Mouse (Mus musculus) cortical plate, adult 2 months (tissue): Measurements from ENCODE around the gene Kitl. TPM values are rescaled to one million over a fixed set of nuclear protein-coding genes. Genes with fewer than 3 reads are reported as not detected.

Experiments
- H3K27ac ChIP-seq: fragments of 200-500 bp; 2 replicates; pipeline ENCODE4 v1.5.1; 2012; ENCODE audit warnings: low read length, control low read depth, inconsistent platforms; ENCODE audit not compliant: insufficient read depth
- H3K4me1 ChIP-seq: fragments of 200-500 bp; 2 replicates; pipeline ENCODE4 v1.6.1; 2011; ENCODE audit warnings: low read length; ENCODE audit not compliant: control insufficient read depth, insufficient read depth
- H3K4me3 ChIP-seq: fragments of 200-500 bp; 2 replicates; pipeline ENCODE4 v1.5.1; 2011; ENCODE audit warnings: mild to moderate bottlenecking, low read length, control low read depth; ENCODE audit not compliant: insufficient read depth
- CTCF ChIP-seq: fragments of 200-500 bp; IDR thresholded peaks from 2 replicates; pipeline ENCODE4 v1.5.1; 2011; ENCODE audit warnings: mild to moderate bottlenecking, control low read depth, low read length; ENCODE audit not compliant: insufficient read depth; ENCODE audit errors: extremely low read depth
- POLR2A ChIP-seq: fragments of 200-500 bp; IDR thresholded peaks from 2 replicates; pipeline ENCODE4 v1.6.1; 2011; ENCODE audit warnings: mild to moderate bottlenecking, low read length, control low read depth; ENCODE audit not compliant: insufficient read depth; ENCODE audit errors: extremely low read depth
- polyA plus RNA-seq: library from polyadenylated mRNA; depleted of rRNA; stranded (reverse); fragments of >200 nt; gene quantifications from 2 replicates; pipeline ENCODE4 v1.2.3, GENCODE M21; 2012

Gene Kitl
- polyA plus RNA-seq, 1 experiment = 21.2 TPM

DNA sequence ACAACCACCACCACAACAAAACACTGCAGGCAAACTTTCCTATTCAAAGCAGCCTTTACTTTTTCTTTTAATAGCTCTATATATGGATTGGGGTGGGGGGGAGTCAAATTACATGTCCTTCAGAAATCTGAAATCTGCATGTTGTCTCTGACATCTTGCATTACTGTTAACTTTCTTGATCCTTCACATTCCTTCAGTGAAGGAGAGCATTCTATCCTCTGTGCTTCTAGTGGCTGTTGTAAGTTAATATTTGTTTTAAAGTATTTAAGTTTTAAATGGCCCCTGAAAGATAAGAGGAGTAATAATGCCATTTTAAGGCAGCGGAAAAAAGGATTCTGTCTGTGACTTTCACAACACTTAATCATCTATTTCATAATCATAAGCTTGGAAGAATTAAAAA, 57.2 kb downstream of the Kitl start:
- Histone ChIP-seq H3K4me1 (no peaks in the 10 kb centered on the region), H3K4me3 (no peak overlapping the region), H3K27ac (no peak overlapping the region)
- TF ChIP-seq CTCF (no peak), POLR2A (no peak)

- TF ChIP-seq POLR2A = no peak
- no peak for TF ChIP-seq CTCF
- H3K4me1 ChIP-seq = no peaks in the 10 kb centered on the region
- no peak overlapping the region for H3K27ac ChIP-seq
- H3K4me3 ChIP-seq = no peak overlapping the region
Measured at GRCm38 (mm10) chr10:100073092-100073491, 57.7 kb downstream of the Kitl start.

DNA sequence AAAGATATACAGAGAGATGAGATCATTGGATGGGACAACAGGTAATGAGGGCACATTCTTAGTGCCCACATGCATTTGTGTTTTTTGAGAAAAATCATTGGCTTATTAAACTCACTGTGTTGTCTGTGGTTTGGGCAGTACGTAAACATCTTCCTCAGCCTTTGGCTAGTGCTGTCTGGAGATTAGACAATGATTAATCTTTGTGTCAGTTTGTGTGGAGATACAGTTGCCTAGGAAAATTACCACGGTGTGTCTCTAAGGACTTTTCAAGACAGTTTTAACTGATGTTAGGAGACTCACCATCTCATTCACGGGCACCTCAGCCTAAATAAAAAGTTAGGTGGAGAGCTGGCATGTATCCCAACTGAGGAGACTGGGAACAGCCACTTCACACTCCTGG, 85.7 kb downstream of the Kitl start:
- TF ChIP-seq POLR2A (no peak), CTCF (no peak)
- Histone ChIP-seq H3K4me1 (no peaks in the 10 kb centered on the region; the same call in 1 of the 2 replicates), H3K27ac (no peak overlapping the region), H3K4me3 (no peak overlapping the region)

GRCm38 (mm10) chr10:100111209-100111608, 95.8 kb downstream of the Kitl start:
- Histone ChIP-seq H3K4me1 (no peaks in the 10 kb centered on the region), H3K4me3 (peak overlapping the region; percentile 13; the same call in 1 of the 2 replicates), H3K27ac (no peak overlapping the region)
- no peak for TF ChIP-seq CTCF

DNA sequence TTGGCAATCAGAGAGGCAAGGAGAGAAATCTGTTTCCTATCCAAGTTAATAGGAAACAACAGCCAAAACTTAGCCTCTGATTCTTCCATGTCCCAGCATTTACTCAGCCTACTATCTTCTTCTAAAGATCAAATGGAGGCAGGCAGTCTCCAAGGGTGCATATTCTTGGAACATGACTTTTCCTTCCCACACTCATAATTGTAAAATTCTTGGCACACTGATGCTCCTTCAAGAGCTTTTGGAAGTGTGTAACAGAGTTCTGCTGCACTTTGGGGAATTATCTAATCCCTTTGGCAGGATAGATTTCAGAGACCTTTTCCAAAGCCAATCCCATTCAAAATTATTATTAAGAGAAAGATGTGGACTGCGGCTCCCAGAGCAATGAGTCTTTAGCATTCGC, 100.1 kb downstream of the Kitl start:
- Histone ChIP-seq H3K4me1 (no peaks in the 10 kb centered on the region), H3K27ac (no peak overlapping the region), H3K4me3 (no peak overlapping the region)
- TF ChIP-seq POLR2A (no peak), CTCF (no peak)

GRCm38 (mm10) chr10:100124452-100124851, 109.0 kb downstream of the Kitl start:
- Histone ChIP-seq H3K27ac (no peak overlapping the region), H3K4me3 (no peak overlapping the region), H3K4me1 (no peaks in the 10 kb centered on the region)
- TF ChIP-seq POLR2A = no peak
- TF ChIP-seq CTCF = no peak

DNA sequence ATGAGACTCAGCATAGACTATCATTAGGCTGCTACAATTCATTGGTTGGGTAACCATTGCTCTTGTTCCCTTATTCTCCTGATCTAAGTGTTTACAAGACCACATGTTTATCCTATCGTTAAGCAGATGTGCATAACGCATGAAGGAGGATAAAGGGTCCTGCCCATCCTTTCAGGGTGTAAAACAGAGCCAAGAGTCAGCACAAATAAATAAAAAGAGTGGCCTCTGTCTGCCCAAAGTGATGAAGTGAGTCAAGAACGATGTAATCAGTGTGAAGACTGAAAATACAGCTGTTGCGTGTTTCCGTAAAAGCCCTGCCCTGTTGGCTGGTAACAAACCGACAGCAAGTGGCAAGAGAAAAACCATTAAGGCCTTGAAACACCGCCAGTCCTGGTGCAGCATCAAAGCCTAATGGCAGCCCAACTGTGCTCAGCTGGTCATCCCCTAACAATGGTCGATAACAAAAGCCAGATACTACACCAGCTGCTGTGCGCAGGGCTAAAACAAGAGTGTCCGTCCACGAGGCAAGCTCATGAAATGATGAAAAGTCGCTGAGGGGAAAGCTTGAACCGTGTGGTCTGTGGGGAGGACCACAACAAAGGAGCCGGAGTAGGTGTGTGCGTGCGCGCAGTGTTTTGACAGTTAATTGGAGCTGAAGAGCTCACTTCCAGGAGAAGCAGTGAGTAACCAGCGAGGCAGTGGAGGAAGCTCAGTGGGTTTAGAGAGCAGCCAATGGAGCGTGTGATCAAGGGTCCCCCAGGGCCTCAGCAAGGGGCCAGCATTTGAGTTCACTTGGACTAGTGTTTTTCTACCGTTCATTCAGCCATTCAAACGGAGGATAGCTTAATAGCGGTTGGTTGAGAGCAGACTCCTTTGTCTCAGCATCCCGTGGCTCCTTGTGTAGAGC, 112.7 kb downstream of the Kitl start:
- H3K4me3 ChIP-seq = no peak overlapping the region
- no peak for TF ChIP-seq POLR2A
- H3K4me1 ChIP-seq = no peaks in the 10 kb centered on the region
- H3K27ac ChIP-seq = no peak overlapping the region

DNA sequence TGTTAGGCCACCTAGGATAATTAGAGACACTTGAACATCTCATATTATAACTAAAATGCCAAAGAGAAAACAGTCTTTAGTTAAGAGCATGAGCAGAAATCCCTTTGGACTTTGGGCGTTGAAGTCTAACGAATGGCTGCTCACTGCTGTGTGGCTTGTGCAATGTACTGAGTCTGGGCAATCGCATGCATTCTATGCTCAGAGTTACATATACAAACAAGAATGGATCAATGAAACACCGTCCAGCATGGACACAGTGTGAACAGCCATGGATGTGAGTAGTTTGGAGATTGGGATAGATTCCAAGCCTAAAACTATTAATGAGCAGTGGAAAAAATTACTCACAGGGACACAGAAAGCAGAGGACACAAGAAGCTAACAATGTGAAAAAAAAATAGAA, 116.2 kb downstream of the Kitl start:
- no peak overlapping the region for H3K27ac ChIP-seq
- no peak for TF ChIP-seq CTCF
- no peak for TF ChIP-seq POLR2A

GRCm38 (mm10) chr10:100132304-100132703, 116.9 kb downstream of the Kitl start:
- no peaks in the 10 kb centered on the region for H3K4me1 ChIP-seq
- no peak for TF ChIP-seq POLR2A
- TF ChIP-seq CTCF = no peak
- H3K4me3 ChIP-seq = no peak overlapping the region
- no peak overlapping the region for H3K27ac ChIP-seq

More for the DNA sequence above, 116.2 kb downstream of the Kitl start:
- Histone ChIP-seq H3K4me3 (no peak overlapping the region), H3K4me1 (no peaks in the 10 kb centered on the region)

DNA sequence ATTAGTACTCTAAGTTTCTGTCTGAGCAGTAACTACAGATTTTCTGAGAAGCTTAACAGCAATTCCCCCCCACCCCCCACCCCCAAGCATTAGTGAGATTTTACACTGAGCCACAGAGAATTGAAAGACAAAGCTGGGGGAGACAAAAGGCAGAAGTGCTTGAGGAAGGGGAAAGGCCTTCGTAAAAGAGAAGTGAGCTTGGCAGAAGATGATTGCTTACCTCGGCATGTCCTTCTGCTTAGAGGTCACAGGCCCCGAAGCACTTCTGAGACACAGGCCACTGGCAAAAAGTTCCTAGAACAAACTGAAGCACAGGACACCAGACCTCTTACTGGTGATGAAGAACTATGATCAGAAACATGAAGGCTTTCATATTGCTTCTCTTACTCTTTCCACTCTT, 123.1 kb downstream of the Kitl start:
- no peak overlapping the region for H3K27ac ChIP-seq
- no peak overlapping the region for H3K4me3 ChIP-seq
- no peak for TF ChIP-seq POLR2A
- TF ChIP-seq CTCF = no peak
- no peaks in the 10 kb centered on the region for H3K4me1 ChIP-seq
